Mouse (Mus musculus) CD4-positive helper T cell, adult 2 months (primary cell): Measurements from ENCODE around the gene Rpl35a.
"Not testable (repeated sequence)": the region's sequence is repeated elsewhere in the genome, so short reads cannot be mapped to it uniquely, and the experiment has no call there.

Experiments used
- DNase-seq: peaks from one replicate; pipeline ENCODE4 v3.0.0-alpha.2; 2012; ENCODE audit warnings: low read depth, missing footprints, low spot score

The Rpl35a gene

GRCm38 (mm10) chr16:33055655-33056054 is 598 bp upstream of the Rpl35a start:
- no peak for DNase-seq

DNA sequence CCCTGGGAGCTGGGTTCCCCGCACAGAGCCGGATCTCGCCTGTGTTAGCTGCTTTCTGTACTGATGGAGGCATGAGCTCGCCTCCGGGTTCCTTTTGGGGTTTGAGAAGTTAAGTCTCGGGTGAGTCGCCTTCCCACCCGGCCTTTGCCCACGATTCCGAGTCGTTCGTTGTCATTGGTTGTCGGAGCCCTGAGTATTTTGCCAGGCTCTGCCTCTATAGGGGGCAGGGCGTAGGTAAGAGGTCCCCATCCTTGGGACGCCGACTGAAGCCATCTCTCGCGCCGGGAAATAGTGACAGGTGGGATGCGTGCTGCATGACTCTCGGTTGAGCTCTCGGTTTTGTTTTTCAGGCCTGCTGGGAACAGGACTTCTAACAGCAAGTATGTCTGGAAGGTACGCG is 533 bp downstream of the Rpl35a start:
- no peak for DNase-seq

DNA sequence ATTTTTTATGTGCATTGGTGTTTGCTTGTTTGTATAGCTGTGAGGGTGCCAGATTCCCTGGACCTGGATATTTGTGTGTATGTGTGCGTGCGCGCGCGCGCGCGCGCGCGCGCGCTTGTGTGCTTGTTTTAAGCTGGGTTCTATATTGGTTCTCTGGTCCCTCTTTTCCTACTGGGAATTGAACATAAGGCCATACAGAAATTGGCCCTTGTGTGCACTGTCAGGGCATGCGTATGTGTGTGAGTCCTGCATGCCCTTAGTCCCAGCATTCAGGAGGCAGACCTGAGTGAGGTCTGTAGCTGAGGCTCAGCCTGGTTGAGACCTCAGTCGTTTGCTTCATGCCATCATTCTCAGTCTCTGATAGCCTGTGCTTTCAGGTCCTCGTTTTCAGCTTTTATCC is 1.8 kb downstream of the Rpl35a start:
- no peak for DNase-seq

DNA sequence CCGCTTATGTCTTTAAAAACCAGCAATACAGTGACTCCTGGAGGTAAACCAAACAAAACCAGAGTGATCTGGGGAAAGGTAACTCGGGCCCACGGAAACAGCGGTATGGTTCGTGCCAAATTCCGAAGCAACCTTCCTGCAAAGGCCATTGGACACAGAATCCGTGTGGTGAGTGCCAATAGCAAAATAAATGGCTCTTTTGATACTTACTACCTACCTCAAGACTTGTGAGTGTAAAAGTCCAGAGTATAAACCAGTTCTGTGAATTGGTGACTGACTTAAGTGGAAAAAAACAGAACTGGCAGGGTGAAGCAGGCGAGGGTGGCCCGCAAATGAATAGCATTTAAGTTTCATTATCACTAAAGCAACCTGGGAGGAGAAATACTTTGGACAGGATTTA is 2.4 kb downstream of the Rpl35a start:
- DNase-seq, result not testable (repeated sequence)

- DNase-seq, result no peak
These were observed 3.2 kb downstream of the Rpl35a start for GRCm38 (mm10) chr16:33059471-33059870.

DNA sequence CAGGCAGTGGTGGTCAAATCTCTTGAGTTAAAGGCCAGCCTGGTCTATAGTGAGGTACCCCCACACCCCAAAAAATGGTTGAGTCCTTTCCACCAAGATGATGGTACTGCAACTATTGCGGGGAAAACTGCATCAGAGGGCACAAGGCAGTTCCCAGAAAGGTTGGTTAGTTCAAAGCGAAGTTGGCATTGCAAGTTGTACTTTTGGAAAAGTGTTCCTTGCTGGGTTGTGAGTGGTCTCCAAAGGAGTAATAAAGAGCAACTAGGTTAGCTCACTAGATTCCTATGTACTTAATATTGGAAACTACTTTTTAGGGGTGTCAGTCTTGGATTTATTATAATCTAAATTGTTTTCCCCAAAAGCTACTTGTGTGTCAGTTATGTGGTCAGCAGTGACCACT is 4.7 kb downstream of the Rpl35a start:
- no peak for DNase-seq

GRCm38 (mm10) chr16:33061400-33061799 is 5.1 kb downstream of the Rpl35a start:
- peak; percentile 39 for DNase-seq

DNA sequence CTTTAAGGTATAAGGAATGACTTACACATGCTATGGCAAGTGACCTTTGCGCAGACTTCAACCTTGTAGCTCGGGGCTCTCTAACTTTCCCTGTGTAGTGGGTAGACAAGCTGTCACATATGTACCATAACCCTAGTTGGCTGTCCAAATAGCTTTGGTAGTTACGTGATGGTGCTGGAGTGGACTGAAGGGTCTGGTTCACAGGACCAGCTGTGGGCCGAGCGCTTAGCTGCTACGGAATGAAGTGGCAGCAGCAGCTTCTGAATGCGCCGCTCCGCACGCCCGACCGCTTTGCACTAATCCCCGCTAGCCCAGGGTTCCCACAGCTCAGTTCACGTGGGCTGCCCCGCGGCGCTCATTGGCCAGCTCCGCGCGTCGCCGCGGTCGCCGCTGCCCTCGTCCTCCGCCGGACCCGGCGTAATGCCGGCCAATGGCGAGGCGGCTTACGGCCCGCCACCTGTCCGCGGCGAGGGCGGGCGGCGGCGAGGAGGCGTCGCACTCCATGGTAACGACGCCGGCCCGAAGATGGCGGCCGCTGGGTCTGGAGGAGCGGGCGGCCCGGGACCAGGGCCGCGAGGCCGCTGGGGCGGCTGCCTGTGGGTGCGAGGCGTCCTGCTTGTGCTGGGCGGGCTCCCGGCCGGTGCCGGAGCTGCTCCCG is 5.9 kb downstream of the Rpl35a start, which contains the start of gene Lmln:
Lmln (plus strand) TSS at position 498 of the 658 bp plus-strand sequence.
- DNase-seq, result peak; percentile 84

DNA sequence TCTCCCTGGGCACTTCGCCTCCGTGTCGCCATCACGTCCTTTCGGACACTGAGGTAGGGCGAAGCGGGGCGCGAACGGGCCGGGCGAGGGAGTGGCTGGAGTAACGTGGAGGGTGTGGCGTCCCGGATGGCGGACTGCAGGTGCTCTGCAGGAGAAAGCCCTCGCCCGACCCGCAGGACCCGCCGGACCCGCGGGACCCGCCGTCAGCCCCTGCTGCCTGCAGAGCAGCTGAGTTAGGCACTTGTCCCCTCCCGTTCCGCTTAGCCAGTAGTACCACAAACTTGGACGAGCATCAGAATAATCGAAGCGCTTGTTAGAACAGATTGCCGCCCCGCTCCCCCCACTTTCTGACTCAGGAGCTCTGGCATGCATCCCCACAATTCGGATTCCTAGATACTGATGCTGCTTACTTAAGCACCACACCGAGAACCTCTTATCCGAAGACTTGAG is 6.5 kb downstream of the Rpl35a start:
- no peak for DNase-seq

DNA sequence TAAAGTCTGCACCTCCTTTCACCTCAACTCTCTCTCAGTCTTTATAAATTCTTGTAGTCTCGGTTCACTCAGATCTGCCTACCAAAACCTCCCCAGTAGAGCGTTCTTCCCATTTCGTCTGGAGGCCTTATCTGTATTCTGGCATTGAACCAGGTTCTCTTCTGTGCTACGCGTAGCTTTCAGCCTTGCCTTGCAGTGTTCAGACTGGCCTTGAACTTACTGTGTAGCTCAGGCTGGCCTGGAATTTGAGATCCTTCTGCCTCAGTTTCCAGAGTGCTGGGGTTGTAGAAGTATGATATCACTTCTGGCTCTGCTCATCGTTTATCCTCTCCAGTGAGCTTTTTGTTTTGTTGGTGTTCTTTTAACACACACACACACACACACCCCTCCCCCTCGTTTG is 7.0 kb downstream of the Rpl35a start:
- DNase-seq, result no peak

GRCm38 (mm10) chr16:33064636-33065035 is 8.4 kb downstream of the Rpl35a start:
- DNase-seq, result no peak

GRCm38 (mm10) chr16:33070928-33071327 is 14.7 kb downstream of the Rpl35a start:
- DNase-seq, result no peak

DNA sequence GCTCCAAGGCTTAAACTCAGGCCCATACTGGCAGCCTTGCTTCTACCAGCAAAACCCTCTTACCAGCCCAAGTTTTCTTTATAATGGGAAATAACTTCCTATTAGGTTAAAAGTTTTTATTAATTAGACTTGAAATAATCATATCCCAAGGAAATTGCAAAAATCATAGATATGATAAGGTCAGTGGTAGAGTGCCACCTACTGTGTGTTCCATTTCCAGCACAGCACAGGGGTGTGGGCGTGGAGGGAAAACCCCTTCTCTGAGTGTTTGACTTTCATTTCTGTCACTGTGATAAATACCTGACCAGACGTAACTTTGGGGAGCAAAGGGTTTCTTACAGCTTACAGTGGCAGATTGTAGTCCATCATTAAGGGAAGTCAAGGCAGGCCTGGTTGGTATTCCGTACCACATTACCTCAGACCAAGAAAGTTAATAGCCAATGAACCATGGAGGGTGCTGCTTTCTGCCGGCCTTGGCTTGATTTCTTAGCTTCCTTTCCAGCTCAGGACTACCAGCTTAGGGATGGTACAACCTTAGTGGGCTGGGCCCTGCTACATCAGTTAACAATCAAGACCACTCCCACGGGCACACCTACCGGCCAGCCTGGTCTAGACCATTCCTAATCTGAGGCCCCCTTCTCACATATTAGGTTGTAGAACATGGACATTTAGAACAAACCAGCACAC is 16.8 kb downstream of the Rpl35a start:
- DNase-seq, result peak; percentile 73

DNA sequence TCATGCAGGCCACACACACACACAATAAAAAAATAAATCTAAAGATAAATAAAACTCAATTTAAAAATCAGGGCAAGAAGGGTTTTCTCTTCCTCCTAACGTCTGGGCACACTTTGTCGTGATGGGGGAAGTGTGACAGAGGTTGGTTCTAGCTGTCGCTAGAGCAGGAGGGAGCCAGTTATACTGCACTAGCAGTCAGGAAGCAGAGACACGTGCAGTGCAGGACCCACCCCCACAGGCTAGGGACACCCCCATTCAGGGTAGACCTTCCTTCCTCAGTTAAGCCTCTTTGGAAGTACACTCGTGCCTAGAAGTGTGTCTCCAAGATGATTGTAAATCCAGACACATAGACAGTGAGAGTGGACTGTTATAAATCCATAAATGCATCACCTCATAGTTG is 18.7 kb downstream of the Rpl35a start:
- DNase-seq, result no peak

DNA sequence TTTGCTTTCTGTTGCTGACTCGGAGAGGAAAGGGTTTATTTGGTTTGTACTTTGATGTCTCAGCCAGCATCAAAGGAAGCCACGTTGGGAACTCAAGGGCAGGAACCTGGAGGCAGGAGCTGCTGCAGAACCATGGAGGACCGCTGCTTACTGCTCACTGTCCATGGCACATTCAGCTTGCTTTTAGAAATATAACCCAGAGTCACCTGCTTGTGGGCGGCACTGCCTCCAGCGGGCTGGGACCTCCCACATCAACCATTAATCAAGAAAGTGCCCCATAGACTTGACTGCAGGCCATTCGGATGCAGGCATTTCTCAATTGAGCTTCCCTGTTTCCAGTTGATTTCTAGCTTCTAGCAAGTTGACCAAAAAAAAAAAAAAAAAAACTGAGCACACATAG is 19.8 kb downstream of the Rpl35a start:
- no peak for DNase-seq

- DNase-seq, result no peak
These were observed 20.9 kb downstream of the Rpl35a start for GRCm38 (mm10) chr16:33077069-33077627.

DNA sequence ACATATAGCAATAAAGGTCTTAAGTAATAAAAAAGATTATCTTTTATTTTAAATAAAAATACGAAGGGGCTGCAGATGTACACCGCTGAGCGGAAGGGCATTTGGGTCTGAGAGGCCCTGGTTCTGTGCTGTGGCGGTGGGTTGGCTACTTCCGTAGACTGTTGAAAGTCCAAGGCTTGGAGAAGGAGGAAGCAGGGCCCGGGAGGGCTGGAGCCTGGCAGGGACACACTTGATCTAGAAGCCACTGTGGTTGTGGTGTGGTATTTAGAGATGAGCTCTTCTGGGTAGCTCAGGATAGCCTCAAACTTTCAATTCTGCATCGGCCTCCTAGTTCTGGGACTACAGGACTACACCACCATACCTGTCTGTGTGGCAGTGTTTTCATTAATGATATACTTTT is 23.8 kb downstream of the Rpl35a start:
- DNase-seq, result no peak

GRCm38 (mm10) chr16:33082951-33083350 is 26.7 kb downstream of the Rpl35a start:
- no peak for DNase-seq

DNA sequence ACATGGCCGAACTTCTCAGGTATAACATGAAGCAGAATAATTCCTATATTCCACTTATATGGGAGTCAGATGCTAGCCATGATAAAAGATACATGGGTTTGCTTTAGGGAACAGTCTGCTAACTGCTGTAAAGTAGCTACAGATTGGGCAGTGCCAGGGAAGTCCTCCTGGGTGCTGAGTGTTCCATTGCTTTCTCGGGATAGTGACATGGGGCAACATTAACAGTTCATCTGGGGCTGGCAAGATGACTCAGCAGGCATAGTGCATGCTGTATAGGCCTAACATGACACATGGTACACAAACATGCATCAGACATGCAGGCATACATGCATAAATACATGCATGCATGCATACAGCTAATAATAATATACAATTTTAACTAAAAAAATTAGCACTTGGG is 27.7 kb downstream of the Rpl35a start:
- no peak for DNase-seq

- no peak for DNase-seq
These were observed 29.4 kb downstream of the Rpl35a start for GRCm38 (mm10) chr16:33085666-33086065.
